Mouse (Mus musculus) kidney, adult 8-10 months (tissue): ENCODE measurements at regions not wholly inside any gene's neighbourhood (a gene's known extent, or its start where the extent isn't known, plus 50 kb on each side); places are given as distances from the start of the nearest gene placed in this dataset.

Experiments
- DNase-seq, 2 experiments: peaks; one replicate each; pipeline ENCODE4 v3.0.0; 2022

DNA sequence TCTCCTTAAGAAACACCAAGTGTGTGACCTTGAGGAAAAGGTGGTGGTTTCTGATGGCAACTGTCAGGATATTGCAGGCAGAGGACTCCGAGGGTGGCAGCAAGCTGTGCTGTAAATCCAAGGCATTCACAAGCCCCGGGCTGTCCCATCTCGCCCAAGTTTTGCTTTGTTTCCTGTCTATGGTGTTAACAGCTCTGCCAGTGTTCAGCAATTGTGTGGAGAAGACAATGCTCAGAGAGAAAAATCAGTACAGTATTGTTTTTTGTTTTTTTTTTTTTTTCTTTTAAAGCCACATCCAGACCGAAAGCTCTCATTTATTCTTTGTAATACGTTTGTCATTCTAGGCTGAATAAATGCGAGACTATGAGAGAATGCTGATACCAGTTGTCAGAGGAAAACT lies 846.5 kb downstream of the Slc4a3 start:
- no peak for DNase-seq

DNA sequence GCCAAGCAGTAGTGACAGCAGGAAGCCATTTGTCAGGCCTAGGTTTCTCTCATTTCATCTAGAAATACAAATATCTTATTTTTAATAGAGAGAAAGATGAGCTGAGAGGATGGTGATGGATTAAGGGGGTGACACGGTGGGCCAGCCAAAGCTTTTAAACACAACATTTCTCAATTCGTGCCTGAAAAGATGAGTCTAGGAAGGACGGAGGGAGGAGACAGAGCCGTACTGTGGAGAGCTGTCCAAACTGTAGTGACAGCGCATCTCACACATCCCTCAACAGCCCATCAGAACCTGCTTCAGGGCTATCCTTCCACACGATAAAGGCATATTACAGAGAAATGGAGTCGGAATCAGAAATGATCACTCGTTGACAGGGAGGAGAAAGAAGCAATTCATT lies 848.0 kb downstream of the Slc4a3 start:
- DNase-seq, result no peak

DNA sequence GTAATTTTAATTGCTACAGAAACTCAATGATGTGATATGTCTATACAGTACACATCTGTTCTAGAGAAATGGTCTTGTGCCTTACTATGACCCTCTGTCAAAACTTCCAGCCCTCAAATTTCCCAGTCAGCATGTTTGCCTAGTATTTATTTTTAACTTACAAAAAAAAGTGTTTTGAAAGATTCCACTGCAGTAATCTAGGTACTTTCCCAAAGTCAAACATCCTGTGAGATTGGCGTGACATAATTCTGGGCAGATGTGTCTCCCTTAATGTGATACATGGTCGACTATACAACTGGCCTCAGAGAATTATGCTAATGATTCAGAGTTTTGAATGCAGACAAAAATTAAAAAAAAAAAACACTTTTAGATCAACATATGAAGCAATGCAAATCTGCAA lies 856.8 kb downstream of the Slc4a3 start:
- DNase-seq, result no peak

DNA sequence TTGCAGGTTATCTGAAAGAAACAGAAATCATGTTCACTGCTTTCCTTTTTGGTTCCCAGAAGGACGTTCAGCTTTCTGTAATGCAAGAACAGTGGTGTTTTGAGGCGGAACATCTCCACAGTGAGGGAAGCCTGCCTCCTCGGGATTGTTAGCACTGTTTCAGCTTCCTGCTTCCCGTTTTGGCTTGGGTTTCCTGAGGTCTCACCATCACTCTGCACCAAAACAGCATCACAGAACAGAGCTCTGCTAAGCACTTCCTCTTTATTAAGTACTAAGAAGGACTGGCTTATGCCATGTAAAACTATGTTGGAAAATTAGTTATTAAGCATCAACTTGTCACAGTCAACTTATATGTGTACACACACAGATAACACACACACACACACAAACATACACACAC lies 857.9 kb downstream of the Slc4a3 start:
- no peak for DNase-seq

DNA sequence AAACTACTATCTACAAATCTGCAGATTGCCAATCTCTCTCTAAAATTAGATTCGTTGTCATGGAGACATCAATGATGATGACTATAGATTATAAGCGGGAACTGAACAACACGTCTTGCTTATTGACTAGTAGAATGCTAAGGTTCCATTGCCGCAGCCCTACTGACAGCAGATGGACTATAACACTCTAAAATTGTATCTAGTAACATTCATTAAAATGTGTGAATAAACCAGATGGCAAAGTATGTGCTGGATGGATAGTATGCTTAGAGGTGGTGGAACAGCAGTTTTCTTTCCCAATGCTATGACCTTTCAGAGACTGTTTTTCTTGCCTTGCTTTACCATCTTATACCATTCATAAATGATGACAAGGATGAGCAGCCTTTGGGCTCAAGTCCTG lies 864.7 kb downstream of the Slc4a3 start:
- no peak for DNase-seq

DNA sequence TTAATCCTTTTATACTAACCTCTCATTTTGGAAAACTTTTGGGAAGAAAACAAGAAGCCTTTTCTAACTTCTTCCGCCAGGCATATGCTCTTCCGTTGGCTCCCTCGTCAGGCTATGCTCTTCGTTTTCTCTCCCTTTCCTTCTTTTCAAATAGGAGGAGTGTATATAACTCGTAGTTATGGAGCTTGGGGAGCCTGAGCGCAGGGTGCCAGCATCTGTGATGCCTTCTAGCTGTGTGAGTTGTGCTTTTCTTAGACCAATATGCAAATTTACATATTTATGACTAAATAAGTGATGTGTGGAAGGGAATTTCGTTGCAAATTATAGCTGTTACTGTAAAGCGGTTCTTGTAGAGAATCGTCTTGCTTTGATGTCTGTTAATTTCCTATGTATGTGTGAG lies 874.5 kb downstream of the Slc4a3 start:
- no peak for DNase-seq

DNA sequence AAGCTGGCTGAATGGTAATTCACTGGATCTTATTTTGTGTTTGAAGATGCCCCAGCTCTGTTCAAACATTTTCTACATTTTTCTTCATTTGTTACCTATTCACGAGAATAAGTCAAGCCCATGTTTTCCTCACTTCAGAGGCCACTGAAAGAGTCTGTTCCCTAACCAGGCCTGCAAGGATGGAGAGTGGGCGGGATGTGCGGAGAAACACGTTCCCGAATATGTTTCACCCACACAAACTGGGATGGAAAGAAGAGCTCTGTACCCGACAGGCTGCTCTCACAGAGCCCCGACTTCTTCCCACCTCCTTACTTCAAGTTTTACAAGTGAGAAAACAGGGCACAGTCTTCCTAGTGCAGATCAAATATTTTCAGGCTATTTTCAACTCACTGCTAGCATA lies 881.4 kb downstream of the Slc4a3 start:
- no peak for DNase-seq

DNA sequence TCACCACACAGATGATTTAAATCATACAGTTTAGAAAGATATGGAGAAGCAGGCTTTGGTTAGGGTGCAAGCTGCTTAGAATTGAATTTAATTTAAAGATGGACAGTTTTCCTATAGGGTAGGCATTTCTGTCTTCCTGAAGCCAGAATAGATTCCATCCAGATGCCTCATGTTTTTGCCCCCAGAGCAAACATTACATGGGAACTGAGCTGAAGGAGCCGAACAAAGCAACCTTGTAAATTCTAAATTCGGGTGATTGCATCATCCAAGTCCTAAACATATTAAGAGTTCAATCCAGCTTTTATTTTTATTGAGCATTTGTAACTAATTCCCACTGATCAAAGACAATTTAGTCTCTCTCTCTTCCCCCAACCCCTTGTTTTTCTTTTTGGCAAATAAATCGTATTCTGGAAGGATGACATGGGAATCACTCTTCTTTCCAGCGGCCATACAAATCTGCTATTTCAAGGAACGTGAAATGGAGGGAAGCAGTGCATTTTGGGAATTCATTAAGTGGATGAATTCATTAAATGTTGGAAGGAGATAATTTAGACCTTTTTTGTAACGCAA lies 884.1 kb downstream of the Slc4a3 start:
- no peak for DNase-seq

DNA sequence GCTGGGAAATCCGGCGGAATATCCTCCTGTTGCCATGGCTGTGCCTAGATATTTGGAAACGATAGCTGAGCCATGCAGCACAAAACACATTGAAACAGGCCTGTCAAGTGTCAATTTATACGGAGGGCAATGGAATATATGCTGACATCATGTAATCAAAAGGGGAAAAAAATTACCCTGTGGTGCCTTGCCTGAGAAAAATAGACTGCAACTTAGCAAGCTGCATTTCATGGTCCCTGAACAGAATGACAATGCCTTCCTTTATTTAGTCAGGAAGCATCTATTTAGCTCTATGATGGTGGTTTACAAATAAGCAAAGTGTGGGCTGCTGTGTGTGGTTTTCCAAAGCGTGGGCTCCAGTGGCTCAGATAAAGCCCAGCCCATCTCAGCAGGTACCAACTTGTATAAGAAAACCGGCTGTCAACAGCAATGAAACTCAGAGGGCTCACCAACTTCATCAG lies 887.4 kb downstream of the Slc4a3 start:
- DNase-seq, result no peak

DNA sequence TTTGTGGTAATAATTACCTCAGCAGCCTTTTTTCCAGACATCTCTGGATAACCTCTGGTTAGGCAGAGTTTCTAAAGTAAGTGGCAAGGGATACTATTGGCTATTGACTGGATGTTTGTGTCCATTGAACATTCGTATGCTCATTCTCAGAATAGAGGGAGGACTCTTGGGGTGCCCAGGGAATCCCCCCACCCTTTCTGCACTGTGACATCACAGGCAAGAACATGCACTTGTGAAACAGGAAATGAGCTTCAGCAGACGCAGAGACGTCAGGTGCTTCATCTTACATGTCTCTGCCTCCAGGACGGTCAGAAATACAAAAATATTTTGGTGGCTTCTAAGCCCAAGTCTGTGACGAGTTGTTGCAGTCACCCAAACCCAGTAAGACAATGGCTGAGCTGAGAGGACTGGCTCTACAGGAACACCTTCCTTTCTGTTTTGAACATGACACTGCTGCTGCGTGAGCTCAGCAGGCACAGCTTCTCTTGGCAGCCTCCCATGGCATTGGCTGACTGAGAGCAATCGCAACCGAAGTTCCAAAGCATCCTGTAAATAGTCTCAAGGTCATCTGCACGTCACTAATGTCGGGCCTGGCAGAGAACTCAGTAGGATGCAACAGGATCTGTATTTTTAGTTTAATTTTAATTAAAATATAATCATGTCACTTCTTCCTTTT lies 904.6 kb downstream of the Slc4a3 start:
- no peak for DNase-seq

DNA sequence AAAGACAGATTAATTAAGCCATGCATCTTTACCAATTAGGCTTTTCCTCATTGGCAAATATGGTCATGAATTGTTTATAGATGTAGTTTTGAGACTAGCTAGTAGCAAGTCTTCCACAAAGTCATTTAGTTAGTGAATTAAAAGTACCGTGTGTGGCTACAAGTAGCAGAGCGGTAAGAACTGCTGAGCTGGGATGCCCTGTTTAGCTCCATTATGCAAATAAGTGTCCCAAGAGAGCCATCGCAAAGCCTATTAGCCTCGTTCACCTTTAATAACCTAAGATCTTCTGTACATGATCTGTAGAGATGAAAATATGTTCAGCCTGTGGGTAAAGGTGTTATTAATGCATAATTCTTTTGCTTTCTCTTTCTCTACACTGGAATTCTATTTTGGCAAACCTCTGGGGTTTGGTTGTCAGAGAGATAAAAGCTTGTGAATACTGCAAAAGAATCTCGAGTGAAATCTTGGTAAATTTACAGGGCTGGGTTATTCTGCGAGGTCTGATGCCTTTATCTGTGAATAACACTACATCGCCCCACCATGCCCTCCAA lies 907.2 kb downstream of the Slc4a3 start:
- DNase-seq, result no peak

DNA sequence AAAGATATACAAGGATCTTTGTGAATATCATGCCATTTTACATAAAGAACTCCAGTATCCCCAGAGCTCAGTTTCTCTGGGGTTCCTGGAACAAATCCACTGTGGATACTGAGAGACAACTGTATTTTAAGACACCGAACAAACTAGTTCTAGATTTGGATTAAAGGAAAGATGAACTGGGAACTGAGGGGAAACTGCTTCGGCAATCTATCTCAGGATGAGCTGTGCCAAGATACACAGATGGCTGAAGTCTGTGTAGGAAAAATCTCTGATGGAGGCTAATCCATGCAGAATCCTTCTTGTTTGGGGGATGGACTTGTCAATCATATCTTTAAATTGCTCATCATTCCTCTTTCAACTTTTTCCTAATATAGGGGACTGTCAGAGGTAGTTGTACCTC lies 920.5 kb downstream of the Slc4a3 start:
- DNase-seq, result no peak

DNA sequence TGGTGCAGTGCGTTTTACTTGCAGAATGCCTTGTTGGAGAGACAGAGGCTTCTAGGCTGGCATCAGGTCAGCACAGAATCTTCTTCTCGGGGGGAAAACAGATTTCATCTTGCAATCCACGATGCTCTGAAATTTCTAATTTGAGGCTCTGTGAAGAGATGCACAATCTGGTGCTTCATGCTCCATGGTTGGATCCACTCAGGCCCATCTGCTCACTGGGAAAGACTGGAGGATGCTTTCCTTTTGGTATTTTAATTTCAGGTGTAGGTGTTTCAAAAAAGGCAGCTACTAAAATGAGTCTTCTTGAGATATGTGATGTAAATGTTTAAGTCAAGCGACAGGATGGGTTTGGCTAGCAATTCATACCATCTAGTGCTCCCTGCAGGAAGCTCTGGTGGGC lies 938.1 kb downstream of the Slc4a3 start:
- no peak for DNase-seq

DNA sequence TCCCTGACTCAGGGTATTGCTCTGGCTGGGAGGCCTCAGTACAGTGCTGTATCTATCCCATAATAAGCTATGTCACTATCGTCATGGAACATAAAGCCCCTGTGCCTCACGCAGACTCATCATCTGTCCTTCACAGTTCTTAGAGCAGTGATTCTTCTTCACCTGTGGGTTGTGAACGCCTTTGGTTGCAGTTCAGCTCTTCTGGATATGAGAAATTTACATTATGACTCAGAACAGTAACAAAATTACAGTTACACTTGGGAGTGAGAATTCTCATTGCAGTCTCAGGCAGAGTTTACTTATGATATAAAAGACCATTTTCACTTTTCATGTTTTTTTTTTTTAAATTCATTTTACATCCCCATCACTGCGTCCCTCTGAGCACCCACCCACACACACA lies 941.4 kb downstream of the Slc4a3 start:
- no peak for DNase-seq

DNA sequence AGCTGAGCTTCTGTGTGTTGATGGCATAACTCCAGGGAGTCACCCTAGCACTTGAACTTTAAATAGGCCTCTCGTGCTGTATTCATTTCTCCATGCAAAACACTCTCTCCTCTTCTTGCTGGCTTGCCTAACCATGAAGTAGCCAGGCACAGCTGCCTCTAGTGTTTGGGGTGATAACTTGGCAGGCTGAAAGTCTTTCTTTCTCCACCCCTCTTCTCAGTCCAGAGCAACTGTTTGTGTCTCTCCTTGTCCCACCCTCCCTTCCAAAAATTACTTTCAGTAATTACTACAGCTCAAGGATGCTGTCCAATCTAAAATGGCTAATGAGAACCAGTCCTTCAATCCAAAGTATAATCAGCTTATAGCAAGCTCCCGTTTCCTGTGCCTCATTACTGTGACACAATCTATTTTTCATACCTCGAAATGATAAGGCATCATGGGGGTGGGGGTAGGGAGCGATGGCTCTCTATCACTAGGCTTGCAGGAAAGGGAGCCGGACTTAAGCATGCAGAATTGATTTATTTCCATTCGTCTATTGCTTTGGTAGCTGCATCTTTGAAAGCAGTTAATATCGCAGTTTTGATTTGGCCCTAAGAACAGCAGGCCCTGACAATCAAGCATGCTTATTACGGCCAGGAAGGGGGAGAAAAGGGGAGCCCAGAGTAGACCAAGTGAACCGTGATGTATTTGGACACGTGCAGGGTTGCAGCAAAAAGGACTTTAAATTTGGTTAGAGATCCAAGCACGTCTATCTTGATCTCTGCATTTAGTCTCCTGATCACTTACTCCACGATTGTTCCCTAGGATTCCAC lies 943.8 kb downstream of the Slc4a3 start:
- DNase-seq, result no peak

DNA sequence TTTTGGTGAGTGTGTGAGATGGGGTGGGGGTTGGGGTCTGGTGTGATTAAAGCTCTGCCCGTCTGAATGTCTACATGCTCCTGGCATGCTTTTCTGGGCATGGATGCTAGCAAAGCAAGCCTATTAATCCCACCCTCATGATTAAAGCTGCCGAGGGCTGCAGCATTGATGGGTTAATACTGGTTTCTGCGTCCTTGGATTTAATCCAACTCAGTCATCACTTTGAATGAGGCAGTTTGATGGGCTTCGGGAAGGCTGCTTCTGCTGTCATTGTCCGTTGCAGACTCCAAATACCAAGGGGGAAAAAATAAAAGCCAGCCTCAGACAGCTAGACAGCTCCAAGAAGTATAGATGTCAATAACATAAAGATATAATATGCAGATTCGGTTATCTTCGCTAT lies 944.7 kb downstream of the Slc4a3 start:
- no peak for DNase-seq

DNA sequence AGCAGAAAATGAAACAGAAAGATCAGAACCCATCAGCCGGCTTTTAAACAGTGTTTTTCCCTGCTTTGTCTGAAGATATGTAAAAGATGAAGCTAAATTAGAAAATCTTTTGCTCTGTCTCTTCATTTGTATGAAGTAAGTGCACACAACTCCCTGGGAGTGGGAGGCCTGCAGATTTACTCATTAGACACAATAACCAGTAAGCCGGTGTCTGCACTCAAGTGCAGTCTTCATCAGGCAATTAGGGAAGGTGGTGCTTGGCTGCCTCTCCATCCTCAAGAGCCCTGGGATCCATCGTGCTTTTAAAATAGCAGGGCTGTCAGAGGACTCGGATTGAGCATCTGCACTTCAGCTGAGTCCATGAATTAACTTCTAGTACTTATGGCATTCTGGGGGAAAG lies 945.1 kb downstream of the Slc4a3 start:
- DNase-seq, result no peak

DNA sequence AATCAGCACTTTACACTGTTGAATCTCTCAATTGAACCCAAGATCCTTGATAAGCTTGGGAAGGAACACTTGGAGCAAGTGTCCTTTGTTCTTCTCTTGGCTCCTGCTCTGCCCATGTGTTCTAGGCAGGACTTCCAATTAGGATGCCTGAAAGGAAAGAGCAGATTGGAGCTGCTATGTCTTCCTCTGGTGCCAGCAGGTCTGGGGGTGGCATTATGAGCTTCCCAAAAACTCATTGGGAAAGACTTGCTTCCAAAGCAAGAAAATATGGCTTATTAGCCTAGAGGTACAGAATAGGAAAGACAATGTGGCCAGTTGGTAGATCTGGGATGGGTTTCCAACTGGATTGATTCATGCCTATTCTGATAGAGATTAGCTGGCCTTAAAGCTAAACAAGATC lies 959.1 kb downstream of the Slc4a3 start:
- DNase-seq, result no peak

DNA sequence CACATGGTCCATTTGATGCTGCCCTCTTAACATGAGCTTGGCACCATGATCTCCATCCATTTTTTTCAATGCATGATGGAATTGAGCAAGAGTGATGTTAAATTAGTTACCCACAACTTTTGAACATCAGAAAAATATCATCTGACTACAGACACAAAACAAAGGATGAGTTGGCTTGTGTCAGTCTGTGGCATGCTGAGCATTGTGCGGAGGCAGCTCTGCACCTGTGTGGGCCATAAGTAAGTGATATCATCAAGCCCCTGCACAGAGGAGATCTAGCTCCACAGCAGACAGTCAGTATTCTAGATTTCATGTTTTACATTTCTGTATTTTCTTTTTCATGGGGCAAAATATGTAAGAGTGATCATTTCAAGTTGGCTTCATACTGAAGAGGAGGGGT lies 962.8 kb downstream of the Slc4a3 start:
- no peak for DNase-seq

DNA sequence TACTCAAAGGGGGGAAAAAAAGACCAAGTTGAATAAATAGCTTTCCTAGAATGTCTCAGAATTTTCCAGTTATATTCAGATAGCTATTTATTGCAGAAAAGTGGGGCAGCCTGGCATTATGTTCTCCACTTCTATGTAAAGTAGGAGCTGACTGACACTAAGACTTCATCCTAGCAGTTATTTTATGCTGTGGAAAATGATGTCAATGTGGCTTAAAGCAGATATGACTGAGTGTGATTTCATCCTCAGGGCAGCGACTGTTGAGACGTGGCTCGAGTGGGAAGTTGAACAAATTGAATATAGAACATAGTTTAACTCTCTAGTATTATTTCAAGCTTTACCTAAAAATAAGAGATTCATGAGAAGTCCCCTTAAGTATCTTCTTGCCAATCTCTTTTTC lies 963.4 kb downstream of the Slc4a3 start:
- DNase-seq, result no peak

DNA sequence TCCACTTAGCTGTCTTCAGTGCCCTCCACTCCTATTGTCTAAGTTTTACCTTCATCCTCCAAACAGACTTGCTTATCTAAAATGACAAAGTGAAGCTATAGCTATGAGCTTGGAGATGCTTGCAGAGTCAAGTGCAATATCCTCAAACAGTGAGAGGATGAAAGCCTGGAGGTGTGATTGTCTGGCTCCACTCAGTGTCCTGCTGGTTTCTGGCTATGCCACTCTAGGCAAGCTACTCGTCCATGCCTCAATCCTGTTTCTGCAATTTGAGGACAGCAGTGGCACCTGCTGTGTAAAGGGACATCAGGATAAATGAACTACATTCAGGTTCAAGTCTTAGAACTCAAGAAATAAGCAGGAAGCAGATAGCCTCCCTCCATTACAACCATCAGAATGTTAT lies 966.1 kb downstream of the Slc4a3 start:
- DNase-seq, result no peak

DNA sequence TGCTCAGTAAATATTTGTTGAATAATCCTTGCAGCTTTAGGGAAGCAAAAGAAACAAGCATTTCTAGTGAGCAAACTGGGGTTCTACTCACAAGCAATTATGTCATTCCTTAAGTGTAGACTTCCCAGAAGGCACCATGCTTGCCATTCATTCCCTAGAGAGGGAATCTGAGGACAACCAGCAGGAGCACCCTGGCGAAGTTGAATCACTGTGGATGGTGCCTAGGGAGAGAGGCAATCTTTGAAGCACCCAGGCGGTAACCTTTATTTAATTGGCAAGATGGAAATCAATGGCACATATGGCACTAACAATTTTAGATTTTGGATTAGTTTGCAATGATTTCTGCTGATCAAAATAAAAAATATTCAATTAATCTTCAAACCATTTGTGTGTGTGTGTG lies 967.4 kb downstream of the Slc4a3 start:
- DNase-seq, result no peak

DNA sequence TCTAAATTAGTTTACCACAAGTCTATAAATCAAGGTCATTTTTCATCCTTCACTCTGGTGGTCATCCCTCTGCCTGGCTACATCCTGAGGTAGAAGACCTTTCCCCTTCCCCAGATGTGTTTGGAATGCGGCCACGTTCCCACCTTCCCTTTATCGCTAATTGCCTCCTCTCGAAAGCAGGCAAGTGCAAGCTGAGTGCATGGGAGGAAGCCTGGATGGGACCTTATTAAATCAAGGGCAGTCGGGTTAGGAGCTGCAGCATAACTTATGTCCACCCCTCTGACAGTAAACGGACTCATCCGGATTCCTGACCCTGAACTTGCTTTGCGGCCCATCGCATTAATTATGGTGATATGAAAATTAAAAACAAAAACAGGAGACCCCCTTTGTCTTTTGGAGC lies 983.5 kb downstream of the Slc4a3 start:
- DNase-seq, result no peak

DNA sequence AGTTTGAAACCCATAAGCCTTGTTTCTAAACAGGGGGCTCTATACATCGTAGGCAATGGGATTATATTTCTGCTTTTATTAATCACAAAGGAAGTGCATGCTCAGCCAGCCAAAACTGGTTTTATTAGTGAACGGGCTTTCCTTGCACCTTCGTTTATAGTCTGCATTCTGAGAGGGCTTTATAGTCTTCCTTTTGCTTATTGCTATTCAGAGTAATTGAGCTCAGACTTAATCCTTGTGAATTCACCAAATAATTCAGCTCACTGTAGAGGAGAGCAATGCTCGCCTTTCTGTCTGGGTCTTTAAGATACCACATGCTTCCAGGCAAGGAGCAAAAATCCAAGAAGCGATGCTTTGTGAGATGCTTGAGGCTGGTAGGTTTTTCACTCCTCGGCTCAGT lies 984.3 kb downstream of the Slc4a3 start:
- no peak for DNase-seq
